Mouse (Mus musculus): Measurements from ENCODE around the gene Ntn5.

Gene Ntn5

DNA sequence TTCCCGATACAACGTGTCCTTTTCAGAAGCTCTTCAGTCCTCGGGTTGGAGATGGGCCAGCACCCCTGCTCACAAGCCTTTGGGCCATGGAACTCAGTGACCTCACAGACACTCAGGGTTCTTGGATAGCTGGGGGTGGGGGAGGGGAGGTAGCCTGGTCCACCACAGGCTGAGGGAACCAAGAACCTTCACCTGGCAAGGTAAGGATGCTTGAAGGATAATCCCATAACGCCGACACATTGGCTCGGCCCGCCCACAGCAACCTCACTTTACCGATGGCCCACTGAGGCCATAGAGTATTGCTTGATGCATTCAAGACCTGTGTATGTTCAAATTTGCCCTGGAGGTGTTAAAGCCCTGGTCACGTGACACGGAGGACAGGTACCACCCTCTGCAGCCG, 41.9 kb downstream of the Ntn5 start, which contains the start of gene Spaca4:
TSS of gene Spaca4 (minus strand) at position 101 of the 400 bp plus-strand sequence.
- DNase-seq (ENCODE audit: low spot score) = no peak

DNA sequence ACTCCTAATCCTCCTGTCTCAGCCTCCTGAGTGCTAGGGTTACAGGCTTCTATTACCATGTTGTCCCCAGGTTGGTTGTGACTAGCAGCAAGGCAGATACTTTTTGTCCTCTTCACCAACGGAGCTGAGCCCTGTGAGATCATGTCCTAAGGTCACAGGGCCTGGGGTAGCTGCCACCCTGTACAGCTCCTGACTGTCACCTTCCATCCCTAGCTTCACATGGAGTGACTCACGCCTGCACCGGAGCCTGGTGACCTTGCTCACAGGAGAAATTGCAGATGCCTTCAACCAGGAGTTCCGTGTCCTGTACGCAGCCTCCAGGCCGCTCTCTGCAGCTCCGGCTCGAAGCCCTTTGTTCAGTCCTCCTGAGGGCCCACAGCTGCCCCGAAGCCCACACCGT, 42.6 kb downstream of the Ntn5 start:
- DNase-seq (ENCODE audit: low spot score) = no peak

DNA sequence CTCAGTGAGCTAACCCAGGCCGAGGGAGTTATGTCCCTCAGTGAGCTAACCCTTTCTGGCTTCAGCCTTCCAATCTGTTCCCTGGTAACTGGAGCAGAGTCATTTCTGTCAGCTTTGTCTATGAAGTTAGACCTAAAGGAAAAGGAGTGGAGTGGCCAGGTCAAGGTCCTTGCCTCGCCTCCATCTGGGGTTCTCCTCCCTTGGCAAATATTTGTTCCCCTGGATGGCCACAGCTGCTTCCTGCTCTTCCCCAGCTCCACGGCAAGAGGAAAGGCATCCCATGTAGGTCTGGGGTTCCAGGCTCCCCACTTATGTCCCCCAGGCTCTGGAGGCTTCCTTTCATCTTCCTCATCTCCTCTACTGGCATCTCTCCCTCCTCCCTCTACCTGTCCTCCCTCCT, 43.8 kb downstream of the Ntn5 start:
- no peak for DNase-seq (ENCODE audit: low spot score)

DNA sequence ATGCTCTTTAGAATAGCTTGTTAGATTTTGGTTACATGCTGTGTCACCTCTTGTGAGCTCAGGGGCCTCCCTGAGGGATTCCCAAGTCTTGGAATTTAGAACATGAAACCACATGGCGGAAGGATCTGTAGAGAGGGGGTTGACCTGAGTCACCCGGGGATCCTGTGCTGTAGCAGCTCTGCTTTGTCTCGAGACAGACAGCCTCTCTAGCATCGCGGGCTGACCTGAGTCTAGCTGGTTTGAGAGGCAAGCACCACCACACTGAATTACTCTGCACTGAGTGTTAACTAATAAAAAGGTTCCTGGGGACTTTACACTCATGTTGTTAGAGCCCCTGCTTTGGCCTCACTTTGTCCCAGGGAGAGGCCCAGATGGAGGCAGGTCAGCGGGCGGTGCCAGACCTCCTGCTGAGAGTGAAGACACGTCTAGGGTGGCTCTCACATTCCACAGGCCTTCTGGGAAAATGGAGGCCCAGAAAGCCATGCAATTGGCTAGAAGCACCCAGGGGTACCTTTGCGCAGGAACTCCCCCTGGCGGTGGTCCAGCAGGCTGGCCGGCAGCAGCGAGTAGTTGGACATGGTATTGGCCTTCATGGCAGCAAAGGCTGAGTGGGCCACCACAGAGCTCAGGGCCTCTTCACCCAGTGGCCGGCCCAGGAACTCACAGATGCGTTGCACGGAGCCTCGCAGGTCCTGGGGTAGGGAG, 47.1 kb downstream of the Ntn5 start:
- peak; percentile 83 for DNase-seq (ENCODE audit: low spot score)

DNA sequence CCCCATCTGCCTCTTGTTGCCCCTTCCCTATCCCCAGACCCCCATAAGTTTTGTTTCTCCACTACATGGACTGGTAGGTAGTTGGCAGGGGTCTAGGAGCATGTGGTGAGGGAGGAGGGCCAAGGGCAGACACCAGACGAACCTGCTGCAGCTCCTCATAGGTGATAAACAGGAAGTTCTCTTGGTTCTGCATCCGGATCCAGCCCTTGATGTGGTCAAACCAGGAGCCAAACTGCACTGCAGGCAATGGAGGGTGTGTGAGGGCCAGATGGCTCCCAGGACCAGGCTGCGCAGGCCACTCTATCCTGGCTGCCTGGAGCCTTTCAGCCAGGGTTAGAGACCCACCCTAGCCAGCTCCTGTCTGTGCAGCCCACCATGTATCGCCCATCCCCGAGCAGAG, 49.7 kb downstream of the Ntn5 start:
- DNase-seq (ENCODE audit: low spot score) = no peak

DNA sequence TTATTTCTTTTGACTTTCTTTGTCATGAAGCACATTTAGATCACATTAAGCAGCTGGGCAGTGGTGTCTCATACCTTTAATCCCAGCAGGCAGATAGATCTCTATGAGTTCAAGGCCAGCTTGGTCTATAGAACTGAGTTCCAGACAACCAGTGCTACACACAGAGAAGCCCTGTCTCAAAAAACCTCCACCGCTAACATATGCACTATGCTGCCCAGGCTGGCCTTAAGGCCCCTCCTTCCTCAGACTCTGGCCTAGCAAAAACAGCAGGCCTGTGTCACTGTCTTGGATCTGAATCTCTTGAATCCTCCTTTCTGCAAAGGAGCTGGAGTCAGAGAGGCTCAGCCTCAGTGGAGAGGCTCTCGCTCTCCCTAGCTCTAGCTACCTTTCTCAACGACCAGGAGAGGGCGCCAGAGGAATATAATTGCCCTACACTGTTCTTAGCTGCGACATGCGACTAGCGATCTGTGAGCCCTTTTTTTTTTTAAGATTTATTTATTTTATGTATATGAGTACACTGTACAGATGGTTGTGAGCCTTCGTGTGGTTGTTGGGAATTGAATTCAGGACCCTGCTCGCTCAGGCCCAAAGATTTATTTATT, 55.4 kb downstream of the Ntn5 start:
- DNase-seq (ENCODE audit: low spot score) = peak; percentile 88

GRCm38 (mm10) chr7:45739820-45740219, 56.0 kb downstream of the Ntn5 start:
- DNase-seq (ENCODE audit: low spot score) = no peak

- DNase-seq (ENCODE audit: low spot score) = no peak
Measured at GRCm38 (mm10) chr7:45741308-45741707, 57.5 kb downstream of the Ntn5 start.

GRCm38 (mm10) chr7:45741777-45742176, 58.0 kb downstream of the Ntn5 start:
- DNase-seq (ENCODE audit: low spot score) = no peak

GRCm38 (mm10) chr7:45742338-45742737, 58.5 kb downstream of the Ntn5 start:
- no peak for DNase-seq (ENCODE audit: low spot score)

All from retina, embryonic 14.5 days (tissue).